Mouse (Mus musculus): ENCODE measurements around the gene Nop9. TPM values are rescaled to one million over a fixed set of nuclear protein-coding genes. Genes with fewer than 3 reads are reported as not detected.

Gene Nop9
- total and polyA plus RNA-seq, 3 experiments, result 38.5 to 92.1 (median 89.1) TPM

DNA sequence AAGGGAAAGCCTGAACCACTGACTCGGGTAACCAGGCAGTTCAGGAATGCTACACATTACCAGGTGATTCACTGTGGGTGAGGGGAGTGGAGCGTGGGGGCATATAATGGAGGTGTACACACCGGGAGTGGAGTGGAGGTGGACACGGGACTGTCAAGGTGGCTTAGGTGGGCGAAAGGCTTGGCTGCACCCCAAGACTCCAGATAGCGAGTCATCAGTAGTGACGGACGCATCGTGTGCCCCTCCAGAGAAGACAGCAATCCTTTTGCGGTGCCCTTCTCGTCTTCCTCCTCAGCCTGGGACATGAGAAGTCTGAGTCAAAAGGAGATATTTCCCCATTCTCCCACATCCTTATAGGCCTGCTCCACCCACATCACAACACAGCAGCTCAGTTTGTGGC, 32.3 kb downstream of the Nop9 start:
- in situ Hi-C loops (cut with MboI; ENCODE audit: low pct_ligation_motif_present, low pct_unique_long_range_greater_than_20kb, low sequenced_read_pairs), result no loop called here
- no peak overlapping the region for H3K9ac ChIP-seq (ENCODE audit: insufficient read depth, low read depth)
- no peak overlapping the region for H3K4me3 ChIP-seq (replicated peaks in 1 of 3; ENCODE audit: low read depth in 2 of 3, low read length in 2 of 3, poor library complexity in 1 of 3)
- peaks cover 0 to 8% of the 10 kb centered on the region in 2 experiments; a peak in 1 of 4 replicates for H3K4me1 ChIP-seq (ENCODE audit: control insufficient read depth in 1 of 2, insufficient read depth in 2 of 2)
- no peak overlapping the region for H3K27ac ChIP-seq (ENCODE audit: insufficient read depth, low read depth)
- H3K27me3 ChIP-seq (replicated peaks), result peaks cover 58% of the 10 kb centered on the region
- H3K9me3 ChIP-seq (replicated peaks; ENCODE audit: low read length), result no peaks in the 10 kb centered on the region
- H3K79me2 ChIP-seq (replicated peaks; ENCODE audit: control insufficient read depth, extremely low read depth, insufficient read depth, poor library complexity, severe bottlenecking), result no peaks in the 10 kb centered on the region
- TF ChIP-seq CHD2 (IDR thresholded peaks at IDR 0.05; ENCODE audit: low read length) (no peak), UBTF (IDR thresholded peaks at IDR 0.05; ENCODE audit: low read depth, low read length) (no peak), RCOR1 (conservative IDR thresholded peaks at IDR 0.05; ENCODE audit: low read depth, low read length) (no peak), MAZ (IDR thresholded peaks at IDR 0.05; ENCODE audit: low read depth, low read length) (no peak)
- no peak for DNase-seq (ENCODE audit: extremely low read depth)
- dilution Hi-C loops (cut with MboI; ENCODE audit: extremely low pct_ligation_motif_present, extremely low pct_unique_long_range_greater_than_20kb, low sequenced_read_pairs), result no loop called here
- no peak overlapping the region for H3K4me2 ChIP-seq (ENCODE audit: insufficient read depth, low read depth, poor library complexity, severe bottlenecking)
- no peaks in the 10 kb centered on the region for H3K36me3 ChIP-seq (replicated peaks in 1 of 2; ENCODE audit: control insufficient read depth in 1 of 2, insufficient read depth in 1 of 2, low read length in 1 of 2)

DNA sequence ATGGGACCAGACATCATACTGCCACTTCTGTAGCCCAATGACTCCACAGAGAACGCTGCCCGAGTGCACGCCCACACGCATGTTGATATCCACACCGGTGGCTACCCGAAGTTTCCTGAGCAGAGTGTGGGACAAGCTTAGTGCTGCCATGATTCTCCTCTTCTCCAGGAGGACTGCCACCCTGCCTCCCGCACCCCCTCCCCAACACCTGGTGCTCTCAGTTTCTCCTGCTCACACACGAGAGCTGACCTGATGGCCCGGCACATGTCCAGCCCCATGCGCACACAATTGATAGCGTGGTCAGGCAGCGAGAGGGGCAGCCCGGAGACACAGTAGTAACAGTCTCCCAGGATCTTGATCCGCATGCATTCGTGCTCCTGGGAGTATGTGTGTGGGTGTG, 33.2 kb downstream of the Nop9 start:
- in situ Hi-C loops (cut with MboI; ENCODE audit: low pct_ligation_motif_present, low pct_unique_long_range_greater_than_20kb, low sequenced_read_pairs) (no loop called here), dilution Hi-C loops (cut with MboI; ENCODE audit: extremely low pct_ligation_motif_present, extremely low pct_unique_long_range_greater_than_20kb, low sequenced_read_pairs) (no loop called here)
- Histone ChIP-seq H3K27ac (ENCODE audit: insufficient read depth, low read depth) (no peak overlapping the region), H3K79me2 (replicated peaks; ENCODE audit: control insufficient read depth, extremely low read depth, insufficient read depth, poor library complexity, severe bottlenecking) (no peaks in the 10 kb centered on the region), H3K9me3 (replicated peaks; ENCODE audit: low read length) (no peaks in the 10 kb centered on the region), H3K4me1 (ENCODE audit: control insufficient read depth in 1 of 2, insufficient read depth in 2 of 2) (peaks cover 0 to 8% of the 10 kb centered on the region in 2 experiments; a peak in 1 of 4 replicates), H3K27me3 (replicated peaks) (peaks cover 56% of the 10 kb centered on the region), H3K4me3 (replicated peaks in 1 of 3; ENCODE audit: low read depth in 2 of 3, low read length in 2 of 3, poor library complexity in 1 of 3) (no peak overlapping the region), H3K4me2 (ENCODE audit: insufficient read depth, low read depth, poor library complexity, severe bottlenecking) (no peak overlapping the region), H3K9ac (ENCODE audit: insufficient read depth, low read depth) (no peak overlapping the region), H3K36me3 (replicated peaks in 1 of 2; ENCODE audit: control insufficient read depth in 1 of 2, insufficient read depth in 1 of 2, low read length in 1 of 2) (no peaks in the 10 kb centered on the region)
- DNase-seq (ENCODE audit: extremely low read depth), result no peak
- TF ChIP-seq JUN (IDR thresholded peaks at IDR 0.05; ENCODE audit: insufficient read depth, low read depth, low read length) (no peak), POLR2AphosphoS2 (IDR thresholded peaks at IDR 0.05; ENCODE audit: low read depth, low read length) (no peak), ZKSCAN1 (IDR thresholded peaks at IDR 0.05; ENCODE audit: borderline replicate concordance, low read depth, low read length) (no peak), NRF1 (IDR thresholded peaks at IDR 0.05; ENCODE audit: low read depth, low read length) (no peak), PAX5 (IDR thresholded peaks at IDR 0.05; ENCODE audit: low read length) (no peak), JUND (conservative IDR thresholded peaks at IDR 0.05; ENCODE audit: low read depth, low read length) (no peak), ELF1 (IDR thresholded peaks at IDR 0.05; ENCODE audit: low read depth, low read length) (no peak), SMC3 (IDR thresholded peaks at IDR 0.05; ENCODE audit: low read depth, low read length) (no peak), KAT2A (IDR thresholded peaks at IDR 0.05; ENCODE audit: insufficient replicate concordance, low read length) (no peak), POLR2A (IDR thresholded peaks at IDR 0.05; ENCODE audit: low read depth, low read length) (no peak), SIN3A (IDR thresholded peaks at IDR 0.05; ENCODE audit: low read length) (no peak), EP300 (IDR thresholded peaks at IDR 0.05; ENCODE audit: low read length) (no peak), RAD21 (IDR thresholded peaks at IDR 0.05; ENCODE audit: low read depth, low read length) (no peak), BHLHE40 (IDR thresholded peaks at IDR 0.05; ENCODE audit: low read depth, low read length) (no peak), ZNF384 (IDR thresholded peaks at IDR 0.05; ENCODE audit: low read depth, low read length) (no peak), MAX (IDR thresholded peaks at IDR 0.05; ENCODE audit: low read length) (no peak), CHD2 (IDR thresholded peaks at IDR 0.05; ENCODE audit: low read length) (no peak), ZC3H11A (IDR thresholded peaks at IDR 0.05; ENCODE audit: low read depth, low read length) (no peak), USF1 (IDR thresholded peaks at IDR 0.05; ENCODE audit: low read depth, low read length) (no peak)
